Mouse (Mus musculus) bone marrow macrophage, adult 2 months (primary cell): ENCODE measurements at regions not wholly inside any gene's neighbourhood (a gene's known extent, or its start where the extent isn't known, plus 50 kb on each side); places are given as distances from the start of the nearest gene placed in this dataset.

Experiments
- CTCF ChIP-seq: IDR thresholded peaks from 2 replicates; pipeline ENCODE4 v1.5.1; 2012; ENCODE audit warnings: low read depth, mild to moderate bottlenecking, low read length, moderate library complexity
- POLR2A ChIP-seq: IDR thresholded peaks from 2 replicates; pipeline ENCODE4 v1.6.1; 2012; ENCODE audit warnings: mild to moderate bottlenecking, low read depth, low read length, borderline replicate concordance

- no peak for TF ChIP-seq CTCF
- TF ChIP-seq POLR2A = no peak
Measured at GRCm38 (mm10) chr3:38333321-38333910, 151.2 kb downstream of the Ankrd50 start.
